ENCODE assay signal across 19 mouse cellular contexts in genomic region chr15:6469384-6469783, GRCm38 (mm10). TPM values are rescaled to one million over a fixed set of nuclear protein-coding genes. Genes with fewer than 3 reads are reported as not detected.
"Had no signal": no experiment of that assay in that cellular context is flagged by ENCODE, and none has a peak within 500 bp of the region (broad histone marks: within the 10 kb centered on the region; RNA-seq: fewer than 3 reads in every experiment).

No protein-coding gene starts in this region.

- H3K9ac ChIP-seq: neural tube, embryonic 12.5 days; stomach, embryonic 15.5 days had no signal

- DNase-seq: retina, postnatal 1 day; right cerebral cortex, adult 18-20 months; right cerebral cortex, postnatal 14 days; right cerebral cortex, postnatal 25 days; right cerebral cortex, postnatal 4 days; spleen, adult 18-20 months; thymus, adult 18-20 months; thymus, adult 2 months; thymus, postnatal 25 days had no signal

- H3K27me3 ChIP-seq: neural tube, embryonic 12.5 days; stomach, embryonic 15.5 days had no signal

- H3K4me1 ChIP-seq: neural tube, embryonic 12.5 days; stomach, embryonic 15.5 days had no signal

- H3K36me3 ChIP-seq: neural tube, embryonic 12.5 days; stomach, embryonic 15.5 days had no signal

- H3K27ac ChIP-seq: neural tube, embryonic 12.5 days; stomach, embryonic 15.5 days; stomach, postnatal 0 days had no signal

- H3K9me3 ChIP-seq: neural tube, embryonic 12.5 days; stomach, embryonic 15.5 days had no signal

- H3K4me3 ChIP-seq: neural tube, embryonic 12.5 days; stomach, embryonic 15.5 days had no signal

- H3K4me2 ChIP-seq: neural tube, embryonic 12.5 days; stomach, embryonic 15.5 days had no signal

RNA-seq across cellular contexts. Expression of gene C9, which starts 24.3 kb away (rescaled TPM):
- polyA plus RNA-seq: neural tube, embryonic 11.5 days; neural tube, embryonic 12.5 days; neural tube, embryonic 14.5 days; small intestine, adult 2 months; spleen, adult 2 months; stomach, embryonic 14.5 days; stomach, postnatal 0 days; testis, adult 2 months; thymus, adult 2 months; thymus, postnatal 0 days had no signal
